Mouse (Mus musculus): Measurements from ENCODE around the gene Ankrd34b. TPM values are rescaled to one million over a fixed set of nuclear protein-coding genes. Genes with fewer than 3 reads are reported as not detected.
A peak's percentile ranks its signal among the peaks of the same experiment; 100 is the strongest.

Ankrd34b gene
- 3.4 and 3.5 TPM in 2 replicates for polyA plus RNA-seq (2015; fragmentation: Nextera tagmentation; extraction: Ambion mirVana)

DNA sequence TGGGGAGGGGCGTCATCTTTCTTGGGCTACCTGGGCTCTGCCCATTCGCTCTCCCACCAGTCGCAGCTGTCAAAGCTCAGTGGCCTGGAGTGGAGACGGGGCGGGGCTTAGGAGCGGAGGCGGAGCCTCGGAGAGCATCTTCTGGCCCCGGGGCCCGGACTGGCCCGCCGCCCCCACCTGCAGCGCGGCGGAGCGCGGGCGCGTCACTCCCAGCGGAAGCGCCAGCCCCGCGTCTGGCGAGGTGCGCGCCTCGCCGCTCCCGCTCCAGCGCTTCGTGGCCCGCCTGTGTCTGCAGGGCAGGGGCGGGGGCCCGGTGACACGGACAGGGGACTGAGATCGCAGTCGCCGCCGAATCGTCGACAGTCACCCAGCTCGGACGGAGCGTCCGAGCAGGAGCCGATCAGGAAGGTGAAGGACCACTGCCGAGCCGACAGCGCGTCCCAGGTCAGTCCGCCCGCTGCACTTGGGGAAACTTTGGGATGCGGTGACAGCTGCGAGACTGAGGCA, at the start of gene Ankrd34b:
Ankrd34b (plus strand) TSS at position 139 of the 507 bp plus-strand sequence.
- peak; percentile 89 for ATAC-seq (ENCODE audit: low FRiP score, low read depth)
- Histone ChIP-seq H3K9ac (peak within 1 kb of the TSS; percentile 73), H3K4me1 (replicated peaks) (peaks cover 14% of the 10 kb centered on the region), H3K36me3 (no peaks in the 10 kb centered on the region), H3K4me3 (peak within 1 kb of the TSS; percentile 80), H3K9me3 (no peaks in the 10 kb centered on the region), H3K4me2 (peak within 1 kb of the TSS; percentile 96), H3K27me3 (peaks cover 16% of the 10 kb centered on the region), H3K27ac (replicated peaks) (peak within 1 kb of the TSS; percentile 50; the same call in 1 of the 2 replicates)
- under 1% methylated on average over 54 of the region's 54 CpGs for WGBS

- Histone ChIP-seq H3K4me1 (replicated peaks) (no peaks in the 10 kb centered on the region), H3K4me2 (no peak overlapping the region), H3K9ac (no peak overlapping the region), H3K27ac (replicated peaks) (no peak overlapping the region), H3K9me3 (no peaks in the 10 kb centered on the region), H3K4me3 (no peak overlapping the region), H3K36me3 (no peaks in the 10 kb centered on the region), H3K27me3 (no peaks in the 10 kb centered on the region)
- WGBS: 84% methylated on average over 3 of the region's 3 CpGs
- ATAC-seq (ENCODE audit: low FRiP score, low read depth): no peak
Observed at GRCm38 (mm10) chr13:92387367-92387766, 38.3 kb upstream of the Ankrd34b start.

GRCm38 (mm10) chr13:92393047-92393661, 32.5 kb upstream of the Ankrd34b start:
- no peak for ATAC-seq (ENCODE audit: low FRiP score, low read depth)
- WGBS: 89% methylated on average over 12 of the region's 12 CpGs
- H3K36me3 ChIP-seq: no peaks in the 10 kb centered on the region
- no peak overlapping the region for H3K4me2 ChIP-seq
- H3K9me3 ChIP-seq: no peaks in the 10 kb centered on the region
- H3K9ac ChIP-seq: no peak overlapping the region
- H3K27ac ChIP-seq (replicated peaks): no peak overlapping the region
- H3K27me3 ChIP-seq: no peaks in the 10 kb centered on the region
- H3K4me1 ChIP-seq (replicated peaks): no peaks in the 10 kb centered on the region
- no peak overlapping the region for H3K4me3 ChIP-seq

DNA sequence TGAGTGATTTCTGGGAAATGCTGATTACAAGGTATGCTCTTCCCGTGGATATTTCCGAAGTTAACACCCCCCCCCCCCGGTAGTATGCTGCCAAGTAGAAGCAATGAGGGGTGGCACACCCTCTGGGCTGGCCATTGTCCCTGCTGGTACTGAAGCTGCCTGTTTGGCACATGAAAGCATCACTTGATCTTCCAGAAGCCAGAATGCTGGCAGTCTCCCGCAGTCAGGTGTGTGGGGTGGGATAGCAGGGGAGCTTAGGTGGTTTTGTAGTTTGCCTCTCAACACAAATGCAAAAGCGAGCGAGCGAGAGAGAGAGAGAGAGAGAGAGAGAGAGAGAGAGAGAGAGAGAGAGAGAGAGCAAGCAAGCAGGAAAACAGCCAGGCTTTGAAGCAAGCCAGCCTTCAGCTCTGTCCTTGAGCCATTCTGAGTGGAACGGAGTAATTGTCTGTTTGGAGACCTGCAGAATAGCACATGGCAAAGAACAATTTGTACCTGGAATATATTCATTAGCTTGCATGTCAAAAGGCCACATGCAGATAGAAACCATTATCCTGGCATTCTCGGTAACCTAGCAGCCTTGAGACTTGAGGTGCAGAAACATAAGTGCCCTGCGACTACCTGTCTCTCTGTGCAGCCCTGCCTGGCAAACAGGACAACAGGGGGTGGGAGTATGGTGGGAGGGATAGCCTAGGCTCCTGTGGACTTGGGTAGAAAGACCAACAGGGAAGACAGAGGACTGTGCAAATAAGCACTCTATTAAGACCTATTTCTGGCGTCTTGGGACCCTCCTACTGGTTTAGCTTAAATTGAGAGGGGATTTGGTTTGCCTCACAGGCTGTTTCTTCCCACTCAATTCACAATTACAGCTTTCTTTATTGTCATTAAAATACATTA, 27.0 kb upstream of the Ankrd34b start:
- WGBS: 58% methylated on average over 11 of the region's 11 CpGs
- Histone ChIP-seq H3K9me3 (no peaks in the 10 kb centered on the region), H3K27ac (replicated peaks) (no peak overlapping the region), H3K9ac (no peak overlapping the region), H3K4me1 (replicated peaks) (no peaks in the 10 kb centered on the region), H3K4me2 (no peak overlapping the region), H3K36me3 (no peaks in the 10 kb centered on the region), H3K4me3 (no peak overlapping the region), H3K27me3 (no peaks in the 10 kb centered on the region)
- ATAC-seq (ENCODE audit: low FRiP score, low read depth): peak; percentile 56

- Histone ChIP-seq H3K27me3 (no peaks in the 10 kb centered on the region), H3K9ac (no peak overlapping the region), H3K4me1 (replicated peaks) (no peaks in the 10 kb centered on the region), H3K9me3 (no peaks in the 10 kb centered on the region), H3K4me3 (no peak overlapping the region), H3K4me2 (no peak overlapping the region), H3K27ac (replicated peaks) (no peak overlapping the region), H3K36me3 (no peaks in the 10 kb centered on the region)
- no peak for ATAC-seq (ENCODE audit: low FRiP score, low read depth)
- 72% methylated on average over 2 of the region's 2 CpGs for WGBS
Observed at GRCm38 (mm10) chr13:92402063-92402462, 23.6 kb upstream of the Ankrd34b start.

DNA sequence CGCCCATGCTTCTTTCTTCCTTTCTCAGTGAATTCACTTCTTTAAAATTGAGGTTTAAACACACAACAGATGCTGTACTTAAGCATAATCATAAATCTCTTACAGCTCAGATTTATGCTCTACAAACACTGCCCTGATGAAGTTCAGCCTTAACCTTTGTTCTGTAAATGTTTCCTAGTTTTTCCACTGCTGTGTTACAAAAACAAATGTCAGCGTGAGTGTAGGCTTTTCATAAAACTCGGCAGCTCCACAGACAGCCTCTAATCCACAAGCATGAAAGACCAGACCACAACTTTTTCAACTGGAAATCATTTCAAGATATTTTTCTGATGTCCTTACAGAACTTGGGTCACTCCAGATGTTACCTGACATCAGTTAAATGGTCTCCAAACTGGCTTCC, 22.2 kb upstream of the Ankrd34b start:
- 86% methylated on average over 3 of the region's 3 CpGs for WGBS
- ATAC-seq (ENCODE audit: low FRiP score, low read depth): no peak

GRCm38 (mm10) chr13:92410486-92410885, 15.2 kb upstream of the Ankrd34b start:
- no peak overlapping the region for H3K9ac ChIP-seq
- H3K27ac ChIP-seq (replicated peaks): no peak overlapping the region
- no peaks in the 10 kb centered on the region for H3K9me3 ChIP-seq
- H3K36me3 ChIP-seq: no peaks in the 10 kb centered on the region
- H3K27me3 ChIP-seq: no peaks in the 10 kb centered on the region
- ATAC-seq (ENCODE audit: low FRiP score, low read depth): no peak
- no peak overlapping the region for H3K4me2 ChIP-seq
- no peak overlapping the region for H3K4me3 ChIP-seq
- H3K4me1 ChIP-seq (replicated peaks): no peaks in the 10 kb centered on the region
- WGBS: 26% methylated on average over 2 of the region's 2 CpGs

More for the DNA sequence above, 22.2 kb upstream of the Ankrd34b start:
- H3K9ac ChIP-seq: no peak overlapping the region
- no peaks in the 10 kb centered on the region for H3K27me3 ChIP-seq
- H3K4me2 ChIP-seq: no peak overlapping the region
- no peak overlapping the region for H3K27ac ChIP-seq (replicated peaks)
- H3K4me1 ChIP-seq (replicated peaks): no peaks in the 10 kb centered on the region
- no peak overlapping the region for H3K4me3 ChIP-seq
- no peaks in the 10 kb centered on the region for H3K9me3 ChIP-seq
- H3K36me3 ChIP-seq: no peaks in the 10 kb centered on the region

- Histone ChIP-seq H3K4me2 (no peak overlapping the region), H3K9me3 (no peaks in the 10 kb centered on the region), H3K36me3 (no peaks in the 10 kb centered on the region), H3K4me3 (no peak overlapping the region), H3K27me3 (peaks cover 8% of the 10 kb centered on the region), H3K4me1 (replicated peaks) (no peaks in the 10 kb centered on the region), H3K9ac (no peak overlapping the region), H3K27ac (replicated peaks) (no peak overlapping the region)
- ATAC-seq (ENCODE audit: low FRiP score, low read depth): no peak
- WGBS: 85% methylated on average over 11 of the region's 11 CpGs
Observed at GRCm38 (mm10) chr13:92419630-92420029, 6.1 kb upstream of the Ankrd34b start.

DNA sequence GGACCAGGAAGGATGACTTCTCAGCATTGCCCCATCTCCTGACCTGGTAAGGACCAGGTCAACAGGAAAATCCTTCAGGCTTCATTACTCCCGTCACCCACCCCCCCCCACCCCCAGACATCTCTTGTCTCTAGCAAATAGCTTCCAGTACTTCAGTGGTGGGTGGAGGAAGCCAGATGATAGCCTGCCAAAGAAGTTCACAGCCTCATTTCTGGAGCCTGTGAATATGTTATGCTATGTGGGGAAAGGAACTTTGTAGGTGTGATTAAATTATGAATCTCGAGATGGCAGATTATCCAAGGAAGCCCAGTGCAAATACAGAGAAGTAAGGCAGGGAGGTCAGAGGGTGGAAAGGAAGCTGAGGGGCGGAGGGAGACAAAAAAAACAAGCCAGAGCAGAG, 2.0 kb upstream of the Ankrd34b start:
- no peak for ATAC-seq (ENCODE audit: low FRiP score, low read depth)

GRCm38 (mm10) chr13:92426294-92427051, 777 bp downstream of the Ankrd34b start:
- WGBS: under 1% methylated on average over 68 of the region's 92 CpGs

More for the DNA sequence above, 2.0 kb upstream of the Ankrd34b start:
- H3K4me2 ChIP-seq: no peak overlapping the region
- no peak overlapping the region for H3K4me3 ChIP-seq
- H3K9me3 ChIP-seq: no peaks in the 10 kb centered on the region
- H3K27me3 ChIP-seq: peaks cover 18% of the 10 kb centered on the region
- H3K27ac ChIP-seq (replicated peaks): no peak overlapping the region
- no peak overlapping the region for H3K9ac ChIP-seq
- peaks cover 14% of the 10 kb centered on the region for H3K4me1 ChIP-seq (replicated peaks)
- WGBS: 54% methylated on average over 3 of the region's 3 CpGs
- H3K36me3 ChIP-seq: no peaks in the 10 kb centered on the region

GRCm38 (mm10) chr13:92427351-92427855, 1.7 kb downstream of the Ankrd34b start:
- 0 out of 2 replicates have a peak overlapping the region, but pooled peaks have one; percentile 16 for H3K27ac ChIP-seq (replicated peaks)
- H3K9me3 ChIP-seq: no peaks in the 10 kb centered on the region
- peaks cover 14% of the 10 kb centered on the region for H3K4me1 ChIP-seq (replicated peaks)
- H3K4me2 ChIP-seq: peak overlapping the region; percentile 96
- H3K27me3 ChIP-seq: peaks cover 16% of the 10 kb centered on the region
- no peaks in the 10 kb centered on the region for H3K36me3 ChIP-seq
- peak overlapping the region; percentile 73 for H3K9ac ChIP-seq
- WGBS: 44% methylated on average over 4 of the region's 4 CpGs
- H3K4me3 ChIP-seq: peak overlapping the region; percentile 80
- ATAC-seq (ENCODE audit: low FRiP score, low read depth): no peak

More at GRCm38 (mm10) chr13:92426294-92427051, 777 bp downstream of the Ankrd34b start:
- Histone ChIP-seq H3K4me1 (replicated peaks) (peaks cover 14% of the 10 kb centered on the region), H3K27ac (replicated peaks) (peak overlapping the region; percentile 50; the same call in 1 of the 2 replicates), H3K9me3 (no peaks in the 10 kb centered on the region), H3K27me3 (peaks cover 16% of the 10 kb centered on the region), H3K4me3 (peak overlapping the region; percentile 80), H3K36me3 (no peaks in the 10 kb centered on the region), H3K4me2 (peak overlapping the region; percentile 96), H3K9ac (peak overlapping the region; percentile 73)
- peak; percentile 77 for ATAC-seq (ENCODE audit: low FRiP score, low read depth)

Data from hindbrain, embryonic 15.5 days (tissue).